Mouse (Mus musculus): ENCODE data around the gene Hpd. TPM values are rescaled to one million over a fixed set of nuclear protein-coding genes. Genes with fewer than 3 reads are reported as not detected.

Hpd gene
- polyA plus RNA-seq, 1 experiment from 2014 or later, result not detected

DNA sequence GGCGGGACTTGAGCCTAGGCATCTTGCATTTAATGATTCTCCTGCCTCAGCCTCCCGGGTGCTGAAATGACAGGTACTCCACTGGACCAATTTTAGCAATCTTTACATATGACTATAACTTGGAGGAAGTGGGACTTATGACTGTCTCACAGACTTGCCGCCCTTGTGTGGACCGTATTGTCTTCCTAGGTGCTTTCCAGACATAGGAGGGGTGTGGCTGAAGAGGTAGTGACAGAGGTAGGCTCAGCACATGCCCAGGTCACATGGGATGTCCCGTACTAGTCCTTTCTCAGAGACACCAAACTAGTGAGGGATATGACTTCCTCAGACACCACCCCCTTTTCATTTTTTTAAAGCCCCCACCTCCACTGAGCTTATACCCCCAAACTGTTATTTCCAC, 3.7 kb downstream of the Hpd start:
- H3K4me2 ChIP-seq (ENCODE audit: low read depth, low read length, severe bottlenecking), result no peak overlapping the region
- H3K27ac ChIP-seq (ENCODE audit: low read depth, low read length), result no peak overlapping the region
- ATAC-seq (replicated peaks; ENCODE audit: low FRiP score) (no peak), DNase-seq (ENCODE audit: low spot score) (peak; percentile 27)
- no peaks in the 10 kb centered on the region for H3K27me3 ChIP-seq (ENCODE audit: control insufficient read depth, insufficient read depth, low read length)
- H3K36me3 ChIP-seq (ENCODE audit: control insufficient read depth, insufficient read depth, low read length), result no peaks in the 10 kb centered on the region
- no peak overlapping the region for H3K4me3 ChIP-seq (ENCODE audit: low read depth, low read length)
- H3K9ac ChIP-seq (ENCODE audit: low read length), result no peak overlapping the region
- no peaks in the 10 kb centered on the region for H3K4me1 ChIP-seq (replicated peaks; ENCODE audit: control insufficient read depth, insufficient read depth, low read length)
- H3K9me3 ChIP-seq (ENCODE audit: control insufficient read depth, low read length), result no peaks in the 10 kb centered on the region
- 88% methylated on average over 5 of the region's 5 CpGs for WGBS

DNA sequence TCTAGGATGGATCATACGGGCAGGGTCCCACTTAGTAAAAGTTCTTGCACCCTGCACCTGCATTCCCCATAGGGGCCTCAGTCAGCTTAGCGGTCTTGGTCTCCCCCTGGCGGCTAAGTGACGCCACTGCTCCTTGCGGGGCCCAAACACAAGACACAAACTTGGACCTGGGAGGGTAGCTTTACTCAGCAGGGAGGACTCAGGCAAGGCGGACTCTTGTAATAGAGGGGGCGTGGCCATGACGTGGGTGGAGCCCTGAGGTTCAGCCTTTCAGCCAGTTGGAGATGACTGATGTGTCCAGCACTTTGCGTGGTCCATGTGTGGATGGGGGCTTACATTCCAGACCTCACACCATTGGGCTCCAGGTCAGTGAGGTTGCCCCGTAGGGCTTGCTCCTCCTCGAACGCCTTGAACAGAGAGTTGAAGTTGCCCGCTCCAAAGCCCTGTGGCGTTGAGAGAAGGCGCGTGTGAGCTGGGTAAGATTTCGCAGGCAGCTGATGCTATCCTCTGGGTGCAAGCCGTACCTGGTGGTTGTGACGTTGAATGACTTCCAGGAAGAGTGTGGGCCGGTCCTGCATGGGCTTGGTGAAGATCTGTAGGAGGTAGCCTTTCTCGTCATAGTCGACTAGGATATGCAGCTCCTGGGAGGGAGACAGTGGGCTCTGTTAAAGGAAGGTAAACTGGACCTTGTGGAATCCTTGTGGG, 10.7 kb downstream of the Hpd start:
- no peak overlapping the region for H3K9ac ChIP-seq (ENCODE audit: low read length)

DNA sequence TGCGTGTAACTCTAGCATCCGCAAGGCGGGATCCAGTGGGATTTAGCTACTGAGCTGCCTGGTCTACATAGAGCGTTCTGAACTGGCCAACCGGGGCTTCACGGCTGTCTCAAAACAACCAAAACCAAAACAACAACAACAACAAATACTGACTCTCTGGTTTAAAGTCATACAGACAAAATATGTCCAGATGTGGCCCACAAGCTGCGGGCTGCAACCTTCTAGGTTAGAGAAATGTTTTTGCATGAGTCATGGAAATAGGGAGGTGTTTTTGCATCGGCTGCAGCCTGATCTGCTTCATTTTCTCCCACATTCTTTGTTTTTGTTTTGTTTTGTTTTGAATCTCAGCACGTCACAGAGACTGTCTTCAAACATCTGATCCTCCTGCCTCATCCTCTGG, 12.2 kb downstream of the Hpd start:
- H3K27me3 ChIP-seq (ENCODE audit: control insufficient read depth, insufficient read depth, low read length), result no peaks in the 10 kb centered on the region
- no peak for ATAC-seq (replicated peaks; ENCODE audit: low FRiP score)
- H3K4me2 ChIP-seq (ENCODE audit: low read depth, low read length, severe bottlenecking), result no peak overlapping the region
- 82% methylated on average over 9 of the region's 9 CpGs for WGBS
- H3K4me1 ChIP-seq (replicated peaks; ENCODE audit: control insufficient read depth, insufficient read depth, low read length), result no peaks in the 10 kb centered on the region
- peaks cover 7% of the 10 kb centered on the region; the same call in 1 of the 2 replicates for H3K36me3 ChIP-seq (ENCODE audit: control insufficient read depth, insufficient read depth, low read length)
- H3K27ac ChIP-seq (ENCODE audit: low read depth, low read length), result no peak overlapping the region
- no peak for DNase-seq (ENCODE audit: low spot score)
- no peak overlapping the region for H3K9ac ChIP-seq (ENCODE audit: low read length)
- H3K9me3 ChIP-seq (ENCODE audit: control insufficient read depth, low read length), result no peaks in the 10 kb centered on the region
- no peak overlapping the region for H3K4me3 ChIP-seq (ENCODE audit: low read depth, low read length)

More for the DNA sequence above, 10.7 kb downstream of the Hpd start:
- WGBS, result 12% methylated on average over 22 of the region's 22 CpGs
- H3K36me3 ChIP-seq (ENCODE audit: control insufficient read depth, insufficient read depth, low read length), result no peaks in the 10 kb centered on the region
- DNase-seq (ENCODE audit: low spot score) (peak; percentile 94), ATAC-seq (replicated peaks; ENCODE audit: low FRiP score) (peak; percentile 90)
- no peaks in the 10 kb centered on the region for H3K27me3 ChIP-seq (ENCODE audit: control insufficient read depth, insufficient read depth, low read length)
- no peak overlapping the region for H3K27ac ChIP-seq (ENCODE audit: low read depth, low read length)
- no peaks in the 10 kb centered on the region for H3K4me1 ChIP-seq (replicated peaks; ENCODE audit: control insufficient read depth, insufficient read depth, low read length)
- peak overlapping the region; percentile 12; the same call in 1 of the 2 replicates for H3K4me3 ChIP-seq (ENCODE audit: low read depth, low read length)
- H3K9me3 ChIP-seq (ENCODE audit: control insufficient read depth, low read length), result no peaks in the 10 kb centered on the region
- peak overlapping the region; percentile 38; the same call in 1 of the 2 replicates for H3K4me2 ChIP-seq (ENCODE audit: low read depth, low read length, severe bottlenecking)

DNA sequence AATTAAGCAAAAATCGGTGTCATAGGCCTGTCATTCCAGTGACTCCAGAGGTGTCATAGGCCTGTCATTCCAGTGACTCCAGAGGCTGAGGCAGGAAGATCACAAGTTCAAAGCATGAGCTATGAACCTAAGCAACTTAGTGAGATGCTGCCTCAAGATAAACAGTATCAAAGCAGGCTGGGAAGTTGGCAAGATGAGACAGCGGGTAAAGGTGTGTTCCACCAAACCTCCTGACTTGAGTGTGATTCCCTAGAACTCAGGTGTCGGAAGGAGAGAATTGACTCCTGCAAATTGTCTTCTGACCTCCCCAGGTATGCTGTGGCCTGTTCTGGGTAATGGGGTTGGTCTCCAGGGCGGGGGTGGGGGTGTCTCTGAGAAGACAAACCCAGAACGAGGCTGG, 13.2 kb downstream of the Hpd start, which contains the start of gene Psmd9:
TSS of gene Psmd9 (plus strand) at position 130 of the 400 bp plus-strand sequence.
- no peaks in the 10 kb centered on the region for H3K9me3 ChIP-seq (ENCODE audit: control insufficient read depth, low read length)
- peaks cover 7% of the 10 kb centered on the region; the same call in 1 of the 2 replicates for H3K36me3 ChIP-seq (ENCODE audit: control insufficient read depth, insufficient read depth, low read length)
- no peaks in the 10 kb centered on the region for H3K4me1 ChIP-seq (replicated peaks; ENCODE audit: control insufficient read depth, insufficient read depth, low read length)
- no peak within 1 kb of the TSS for H3K4me3 ChIP-seq (ENCODE audit: low read depth, low read length)
- ATAC-seq (replicated peaks; ENCODE audit: low FRiP score) (no peak), DNase-seq (ENCODE audit: low spot score) (no peak)
- H3K9ac ChIP-seq (ENCODE audit: low read length), result no peak within 1 kb of the TSS
- no peak within 1 kb of the TSS for H3K27ac ChIP-seq (ENCODE audit: low read depth, low read length)
- 84% methylated on average over 5 of the region's 5 CpGs for WGBS
- no peak within 1 kb of the TSS for H3K4me2 ChIP-seq (ENCODE audit: low read depth, low read length, severe bottlenecking)
- no peaks in the 10 kb centered on the region for H3K27me3 ChIP-seq (ENCODE audit: control insufficient read depth, insufficient read depth, low read length)

DNA sequence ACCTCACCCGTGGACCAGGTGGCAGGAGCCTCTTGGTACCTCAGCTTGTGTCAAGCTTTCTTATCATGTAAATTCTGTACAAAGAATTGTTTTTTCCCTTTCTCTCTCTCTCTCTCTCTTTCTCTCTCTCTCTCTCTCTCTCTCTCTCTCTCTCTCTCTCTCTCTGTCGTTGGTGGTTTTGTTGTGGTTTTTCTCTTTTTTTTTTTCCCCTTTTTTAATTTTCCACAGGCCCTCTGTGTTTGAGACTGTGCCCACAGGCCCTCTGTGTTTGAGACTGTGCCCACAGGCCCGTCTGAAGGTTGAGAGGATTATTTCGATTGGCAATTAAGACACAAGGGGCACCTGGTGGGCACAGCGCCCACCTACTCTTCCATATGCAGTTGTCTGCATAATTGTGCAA, 14.9 kb downstream of the Hpd start:
- Histone ChIP-seq H3K4me1 (replicated peaks; ENCODE audit: control insufficient read depth, insufficient read depth, low read length) (no peaks in the 10 kb centered on the region), H3K4me2 (ENCODE audit: low read depth, low read length, severe bottlenecking) (no peak overlapping the region), H3K9ac (ENCODE audit: low read length) (no peak overlapping the region), H3K9me3 (ENCODE audit: control insufficient read depth, low read length) (no peaks in the 10 kb centered on the region), H3K27me3 (ENCODE audit: control insufficient read depth, insufficient read depth, low read length) (no peaks in the 10 kb centered on the region), H3K4me3 (ENCODE audit: low read depth, low read length) (no peak overlapping the region), H3K36me3 (ENCODE audit: control insufficient read depth, insufficient read depth, low read length) (peaks cover 17% of the 10 kb centered on the region), H3K27ac (ENCODE audit: low read depth, low read length) (no peak overlapping the region)
- 86% methylated on average over 5 of the region's 5 CpGs for WGBS
- no peak for DNase-seq (ENCODE audit: low spot score)
- no peak for ATAC-seq (replicated peaks; ENCODE audit: low FRiP score)

DNA sequence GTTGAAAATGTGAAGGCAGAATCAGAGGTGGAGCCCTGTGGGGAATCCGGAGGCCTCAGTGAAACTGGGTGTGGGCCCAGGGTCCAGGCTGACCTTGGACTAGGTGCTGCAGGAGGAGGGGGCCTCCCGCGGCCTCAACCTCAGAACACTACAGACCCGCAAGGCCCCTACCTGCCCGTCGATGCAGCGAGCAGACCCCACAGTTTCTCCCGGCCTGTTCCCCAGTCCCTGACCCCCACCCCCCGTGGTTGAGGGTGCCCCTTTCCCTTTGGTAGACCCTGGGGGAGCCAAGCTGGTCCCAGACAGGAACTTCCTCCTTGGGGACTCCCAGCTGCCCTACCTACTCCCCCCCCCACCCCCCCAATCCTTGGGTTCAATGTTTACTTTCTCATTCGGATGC, 16.1 kb downstream of the Hpd start:
- Histone ChIP-seq H3K9me3 (ENCODE audit: control insufficient read depth, low read length) (no peaks in the 10 kb centered on the region), H3K36me3 (ENCODE audit: control insufficient read depth, insufficient read depth, low read length) (peaks cover 17% of the 10 kb centered on the region), H3K27me3 (ENCODE audit: control insufficient read depth, insufficient read depth, low read length) (no peaks in the 10 kb centered on the region), H3K27ac (ENCODE audit: low read depth, low read length) (no peak overlapping the region), H3K4me2 (ENCODE audit: low read depth, low read length, severe bottlenecking) (no peak overlapping the region), H3K4me1 (replicated peaks; ENCODE audit: control insufficient read depth, insufficient read depth, low read length) (no peaks in the 10 kb centered on the region), H3K4me3 (ENCODE audit: low read depth, low read length) (no peak overlapping the region), H3K9ac (ENCODE audit: low read length) (no peak overlapping the region)
- no peak for ATAC-seq (replicated peaks; ENCODE audit: low FRiP score)
- 92% methylated on average over 10 of the region's 10 CpGs for WGBS
- DNase-seq (ENCODE audit: low spot score), result no peak

DNA sequence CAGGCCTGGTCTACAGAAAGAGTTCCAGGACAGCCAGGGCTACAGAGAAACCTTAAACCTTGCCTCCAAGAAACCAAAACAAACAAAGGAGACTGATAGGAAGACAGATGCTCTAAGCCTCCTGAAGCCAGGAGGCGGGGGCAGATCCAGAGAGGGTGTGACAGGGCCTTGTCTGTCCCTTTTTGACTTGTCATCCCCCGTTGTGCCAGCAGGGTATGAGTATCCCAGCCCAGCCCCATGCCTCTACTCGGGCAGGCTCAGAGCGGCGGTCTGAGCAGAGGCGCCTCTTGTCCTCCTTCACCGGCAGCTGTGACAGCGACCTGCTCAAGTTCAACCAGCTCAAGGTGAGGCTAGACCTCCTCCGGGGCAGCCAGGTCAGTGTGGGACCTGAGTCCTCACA, 19.6 kb downstream of the Hpd start:
- no peak for ATAC-seq (replicated peaks; ENCODE audit: low FRiP score)
- H3K36me3 ChIP-seq (ENCODE audit: control insufficient read depth, insufficient read depth, low read length), result peaks cover 32% of the 10 kb centered on the region

DNA sequence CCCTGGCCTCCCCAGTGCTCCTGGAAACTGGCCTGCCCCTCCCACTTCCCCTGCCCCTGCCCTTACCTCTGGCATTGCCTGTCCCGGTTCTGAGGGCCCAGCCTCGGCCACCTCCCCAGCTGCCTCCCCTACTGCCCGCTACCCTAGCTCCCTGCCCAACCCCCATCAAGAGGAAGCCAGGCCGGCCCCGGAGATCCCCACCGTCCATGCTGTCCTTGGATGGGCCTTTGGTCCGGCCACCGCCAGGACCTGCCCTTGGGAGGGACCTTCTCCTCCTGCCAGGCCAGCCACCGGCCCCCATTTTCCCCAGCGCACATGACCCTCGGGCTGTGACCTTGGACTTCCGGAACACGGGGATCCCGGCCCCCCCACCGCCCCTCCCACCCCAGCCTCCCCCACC, 22.2 kb downstream of the Hpd start:
- no peak overlapping the region for H3K4me3 ChIP-seq (ENCODE audit: low read depth, low read length)
- H3K9ac ChIP-seq (ENCODE audit: low read length), result no peak overlapping the region
- no peak overlapping the region for H3K4me2 ChIP-seq (ENCODE audit: low read depth, low read length, severe bottlenecking)
- 93% methylated on average over 15 of the region's 15 CpGs for WGBS
- ATAC-seq (replicated peaks; ENCODE audit: low FRiP score) (no peak), DNase-seq (ENCODE audit: low spot score) (peak; percentile 51)
- H3K36me3 ChIP-seq (ENCODE audit: control insufficient read depth, insufficient read depth, low read length), result peaks cover 29% of the 10 kb centered on the region
- H3K27me3 ChIP-seq (ENCODE audit: control insufficient read depth, insufficient read depth, low read length), result no peaks in the 10 kb centered on the region
- no peaks in the 10 kb centered on the region for H3K9me3 ChIP-seq (ENCODE audit: control insufficient read depth, low read length)
- H3K4me1 ChIP-seq (replicated peaks; ENCODE audit: control insufficient read depth, insufficient read depth, low read length), result no peaks in the 10 kb centered on the region
- no peak overlapping the region for H3K27ac ChIP-seq (ENCODE audit: low read depth, low read length)

More for the DNA sequence above, 19.6 kb downstream of the Hpd start:
- no peaks in the 10 kb centered on the region for H3K9me3 ChIP-seq (ENCODE audit: control insufficient read depth, low read length)
- DNase-seq (ENCODE audit: low spot score), result no peak
- no peak overlapping the region for H3K4me3 ChIP-seq (ENCODE audit: low read depth, low read length)
- H3K4me1 ChIP-seq (replicated peaks; ENCODE audit: control insufficient read depth, insufficient read depth, low read length), result no peaks in the 10 kb centered on the region
- H3K27me3 ChIP-seq (ENCODE audit: control insufficient read depth, insufficient read depth, low read length), result no peaks in the 10 kb centered on the region
- H3K9ac ChIP-seq (ENCODE audit: low read length), result no peak overlapping the region
- no peak overlapping the region for H3K27ac ChIP-seq (ENCODE audit: low read depth, low read length)
- WGBS, result 80% methylated on average over 9 of the region's 9 CpGs
- no peak overlapping the region for H3K4me2 ChIP-seq (ENCODE audit: low read depth, low read length, severe bottlenecking)

DNA sequence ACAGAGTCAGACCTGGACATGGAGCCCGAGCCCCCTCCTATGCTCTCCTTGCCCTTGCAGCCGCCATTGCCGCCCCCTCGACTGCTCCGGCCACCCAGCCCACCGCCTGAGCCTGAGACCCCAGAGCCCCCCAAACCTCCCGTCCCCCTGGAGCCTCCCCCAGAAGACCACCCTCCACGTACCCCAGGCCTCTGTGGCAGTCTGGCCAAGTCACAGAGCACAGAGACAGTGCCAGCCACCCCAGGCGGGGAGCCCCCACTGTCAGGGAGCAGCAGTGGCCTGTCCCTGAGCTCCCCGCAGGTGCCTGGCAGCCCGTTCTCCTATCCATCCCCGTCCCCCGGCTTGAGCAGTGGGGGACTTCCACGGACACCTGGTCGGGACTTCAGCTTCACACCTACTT, 22.7 kb downstream of the Hpd start:
- Histone ChIP-seq H3K9me3 (ENCODE audit: control insufficient read depth, low read length) (no peaks in the 10 kb centered on the region), H3K9ac (ENCODE audit: low read length) (no peak overlapping the region), H3K27ac (ENCODE audit: low read depth, low read length) (no peak overlapping the region), H3K27me3 (ENCODE audit: control insufficient read depth, insufficient read depth, low read length) (no peaks in the 10 kb centered on the region), H3K4me1 (replicated peaks; ENCODE audit: control insufficient read depth, insufficient read depth, low read length) (no peaks in the 10 kb centered on the region), H3K4me3 (ENCODE audit: low read depth, low read length) (no peak overlapping the region), H3K36me3 (ENCODE audit: control insufficient read depth, insufficient read depth, low read length) (peaks cover 29% of the 10 kb centered on the region), H3K4me2 (ENCODE audit: low read depth, low read length, severe bottlenecking) (no peak overlapping the region)
- ATAC-seq (replicated peaks; ENCODE audit: low FRiP score), result no peak
- WGBS, result 91% methylated on average over 15 of the region's 15 CpGs
- peak; percentile 49 for DNase-seq (ENCODE audit: low spot score)
